Mouse (Mus musculus): ENCODE measurements around the gene Dyrk1b. TPM values are rescaled to one million over a fixed set of nuclear protein-coding genes. Genes with fewer than 3 reads are reported as not detected.

The Dyrk1b gene
- polyA plus RNA-seq, 1 experiment from 2014 or later, result 13.7 TPM

- Histone ChIP-seq H3K36me3 (replicated peaks) (peaks cover 49% of the 10 kb centered on the region), H3K27ac (no peak overlapping the region), H3K27me3 (ENCODE audit: poor library complexity, severe bottlenecking) (no peaks in the 10 kb centered on the region), H3K9me3 (no peaks in the 10 kb centered on the region), H3K4me3 (no peak overlapping the region), H3K4me1 (peaks cover 25% of the 10 kb centered on the region)
- no peak for DNase-seq (ENCODE audit: extremely low spot score, low spot score)
- 91% methylated on average over 4 of the region's 4 CpGs for WGBS
Measured at GRCm38 (mm10) chr7:28175358-28175757, 3.9 kb upstream of the Dyrk1b start.

- H3K36me3 ChIP-seq (replicated peaks), result peaks cover 82% of the 10 kb centered on the region
- peak overlapping the region; percentile 98 for H3K27ac ChIP-seq
- WGBS, result under 1% methylated on average over 46 of the region's 56 CpGs
Measured at GRCm38 (mm10) chr7:28179741-28180377, 590 bp downstream of the Dyrk1b start.

GRCm38 (mm10) chr7:28180890-28181289 lies 1.6 kb downstream of the Dyrk1b start:
- Histone ChIP-seq H3K4me1 (peaks cover 20% of the 10 kb centered on the region), H3K27ac (peak overlapping the region; percentile 98), H3K36me3 (replicated peaks) (peaks cover 82% of the 10 kb centered on the region), H3K27me3 (ENCODE audit: poor library complexity, severe bottlenecking) (no peaks in the 10 kb centered on the region), H3K9me3 (no peaks in the 10 kb centered on the region), H3K4me3 (peak overlapping the region; percentile 91)
- WGBS, result 82% methylated on average over 5 of the region's 5 CpGs
- no peak for DNase-seq (ENCODE audit: extremely low spot score, low spot score)

More at GRCm38 (mm10) chr7:28179741-28180377, 590 bp downstream of the Dyrk1b start:
- DNase-seq (ENCODE audit: extremely low spot score, low spot score), result peak; percentile 93
- Histone ChIP-seq H3K4me3 (peak overlapping the region; percentile 91), H3K4me1 (peaks cover 20% of the 10 kb centered on the region), H3K9me3 (no peaks in the 10 kb centered on the region), H3K27me3 (ENCODE audit: poor library complexity, severe bottlenecking) (no peaks in the 10 kb centered on the region)

DNA sequence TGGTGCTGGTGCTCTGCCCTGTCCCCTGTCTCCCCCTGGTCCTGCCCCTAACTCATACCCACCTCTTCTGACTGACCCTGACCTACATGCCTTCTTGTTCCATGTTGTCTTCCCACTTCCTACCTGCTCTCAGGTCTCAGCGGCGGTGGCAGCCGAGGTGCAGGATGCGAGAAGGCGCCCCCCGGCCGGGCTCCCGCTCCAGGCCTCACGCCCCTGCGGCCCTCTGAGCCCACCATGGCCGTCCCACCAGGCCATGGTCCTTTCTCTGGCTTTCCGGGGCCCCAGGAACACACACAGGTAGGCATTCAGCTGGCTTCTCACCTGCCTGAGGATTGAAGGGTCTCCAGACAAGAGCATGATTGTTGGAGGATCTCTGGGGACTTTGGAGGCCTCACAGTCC lies 2.1 kb downstream of the Dyrk1b start:
- no peaks in the 10 kb centered on the region for H3K27me3 ChIP-seq (ENCODE audit: poor library complexity, severe bottlenecking)
- H3K4me3 ChIP-seq, result peak overlapping the region; percentile 91
- WGBS, result 93% methylated on average over 12 of the region's 12 CpGs
- H3K4me1 ChIP-seq, result peaks cover 20% of the 10 kb centered on the region
- DNase-seq (ENCODE audit: extremely low spot score, low spot score), result no peak
- peak overlapping the region; percentile 98 for H3K27ac ChIP-seq
- no peaks in the 10 kb centered on the region for H3K9me3 ChIP-seq
- peaks cover 82% of the 10 kb centered on the region for H3K36me3 ChIP-seq (replicated peaks)

- Histone ChIP-seq H3K36me3 (replicated peaks) (peaks cover 82% of the 10 kb centered on the region), H3K4me3 (no peak overlapping the region), H3K27me3 (ENCODE audit: poor library complexity, severe bottlenecking) (no peaks in the 10 kb centered on the region), H3K9me3 (no peaks in the 10 kb centered on the region), H3K27ac (no peak overlapping the region), H3K4me1 (peaks cover 20% of the 10 kb centered on the region)
- 97% methylated on average over 22 of the region's 22 CpGs for WGBS
- DNase-seq (ENCODE audit: extremely low spot score, low spot score), result no peak
Measured at GRCm38 (mm10) chr7:28182320-28182719, 3.1 kb downstream of the Dyrk1b start.

- Histone ChIP-seq H3K4me1 (peaks cover 8% of the 10 kb centered on the region), H3K4me3 (no peak overlapping the region), H3K9me3 (no peaks in the 10 kb centered on the region), H3K27ac (no peak overlapping the region), H3K27me3 (ENCODE audit: poor library complexity, severe bottlenecking) (no peaks in the 10 kb centered on the region), H3K36me3 (replicated peaks) (peaks cover 100% of the 10 kb centered on the region)
- WGBS, result 96% methylated on average over 14 of the region's 14 CpGs
- DNase-seq (ENCODE audit: extremely low spot score, low spot score), result no peak
Measured at GRCm38 (mm10) chr7:28185884-28186283, 6.6 kb downstream of the Dyrk1b start.

- WGBS, result 89% methylated on average over 8 of the region's 8 CpGs
- H3K9me3 ChIP-seq, result no peaks in the 10 kb centered on the region
- H3K36me3 ChIP-seq (replicated peaks), result peaks cover 100% of the 10 kb centered on the region
- no peaks in the 10 kb centered on the region for H3K27me3 ChIP-seq (ENCODE audit: poor library complexity, severe bottlenecking)
- peaks cover under 1% of the 10 kb centered on the region; the same call in 1 of the 2 replicates for H3K4me1 ChIP-seq
- no peak overlapping the region for H3K4me3 ChIP-seq
- no peak overlapping the region for H3K27ac ChIP-seq
- DNase-seq (ENCODE audit: extremely low spot score, low spot score), result no peak
Measured at GRCm38 (mm10) chr7:28186631-28187030, 7.4 kb downstream of the Dyrk1b start.

DNA sequence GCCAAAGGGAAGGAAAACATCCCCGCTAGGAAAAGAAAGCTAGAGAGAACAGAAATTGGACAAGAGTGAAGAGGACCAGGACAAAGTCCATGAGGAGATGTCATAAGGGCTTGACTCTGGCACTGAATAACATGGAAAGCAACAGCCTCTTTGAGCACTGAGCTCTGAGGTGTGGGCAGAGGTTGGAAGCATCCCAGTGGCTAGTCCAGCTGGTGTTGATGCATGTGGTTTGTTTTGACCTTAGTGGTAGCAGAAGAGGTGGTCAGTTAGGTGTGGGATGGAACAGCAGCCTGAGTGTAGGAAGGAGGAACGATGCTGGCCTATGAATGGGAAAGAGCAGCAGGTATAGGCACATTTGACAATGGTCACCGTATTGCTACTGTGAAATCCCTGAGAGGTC lies 12.2 kb downstream of the Dyrk1b start:
- Histone ChIP-seq H3K4me3 (no peak overlapping the region), H3K27me3 (ENCODE audit: poor library complexity, severe bottlenecking) (no peaks in the 10 kb centered on the region), H3K9me3 (no peaks in the 10 kb centered on the region), H3K36me3 (replicated peaks) (peaks cover 91% of the 10 kb centered on the region), H3K27ac (no peak overlapping the region), H3K4me1 (no peaks in the 10 kb centered on the region)
- 91% methylated on average over 3 of the region's 3 CpGs for WGBS
- DNase-seq (ENCODE audit: extremely low spot score, low spot score), result no peak

- no peak overlapping the region for H3K27ac ChIP-seq
- no peak overlapping the region for H3K4me3 ChIP-seq
- WGBS, result 100% methylated on average over 1 of the region's 1 CpGs
- H3K4me1 ChIP-seq, result no peaks in the 10 kb centered on the region
- H3K27me3 ChIP-seq (ENCODE audit: poor library complexity, severe bottlenecking), result no peaks in the 10 kb centered on the region
- no peaks in the 10 kb centered on the region for H3K9me3 ChIP-seq
- H3K36me3 ChIP-seq (replicated peaks), result peaks cover 91% of the 10 kb centered on the region
- DNase-seq (ENCODE audit: extremely low spot score, low spot score), result no peak
Measured at GRCm38 (mm10) chr7:28191903-28192302, 12.6 kb downstream of the Dyrk1b start.

GRCm38 (mm10) chr7:28195414-28196098 lies 16.3 kb downstream of the Dyrk1b start:
- no peaks in the 10 kb centered on the region for H3K9me3 ChIP-seq
- no peak overlapping the region for H3K4me3 ChIP-seq
- DNase-seq (ENCODE audit: extremely low spot score, low spot score), result no peak
- no peak overlapping the region for H3K27ac ChIP-seq
- H3K36me3 ChIP-seq (replicated peaks), result peaks cover 72% of the 10 kb centered on the region
- no peaks in the 10 kb centered on the region for H3K27me3 ChIP-seq (ENCODE audit: poor library complexity, severe bottlenecking)
- 91% methylated on average over 5 of the region's 5 CpGs for WGBS
- H3K4me1 ChIP-seq, result no peaks in the 10 kb centered on the region

DNA sequence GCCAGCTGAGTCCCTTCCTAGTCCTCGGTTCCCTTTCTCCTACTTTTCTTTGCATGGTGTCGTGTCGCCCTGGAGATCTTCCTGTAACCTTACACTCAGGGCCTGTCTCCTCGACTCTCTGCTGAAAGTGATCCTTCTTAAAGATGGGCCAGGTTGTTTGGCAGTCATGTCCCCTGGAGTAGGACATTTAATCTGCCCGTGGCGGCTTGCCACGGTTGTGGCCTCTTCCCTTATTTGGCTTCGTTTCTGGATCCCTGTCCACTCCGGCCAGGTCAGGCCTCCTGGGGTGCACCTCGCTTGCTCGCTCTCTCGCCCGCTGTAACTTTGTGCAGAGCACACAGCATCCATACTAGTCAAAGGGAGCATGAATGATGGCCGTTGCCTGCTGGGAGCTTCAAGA lies 17.3 kb downstream of the Dyrk1b start:
- peaks cover 62% of the 10 kb centered on the region for H3K36me3 ChIP-seq (replicated peaks)
- WGBS, result 87% methylated on average over 14 of the region's 14 CpGs

DNA sequence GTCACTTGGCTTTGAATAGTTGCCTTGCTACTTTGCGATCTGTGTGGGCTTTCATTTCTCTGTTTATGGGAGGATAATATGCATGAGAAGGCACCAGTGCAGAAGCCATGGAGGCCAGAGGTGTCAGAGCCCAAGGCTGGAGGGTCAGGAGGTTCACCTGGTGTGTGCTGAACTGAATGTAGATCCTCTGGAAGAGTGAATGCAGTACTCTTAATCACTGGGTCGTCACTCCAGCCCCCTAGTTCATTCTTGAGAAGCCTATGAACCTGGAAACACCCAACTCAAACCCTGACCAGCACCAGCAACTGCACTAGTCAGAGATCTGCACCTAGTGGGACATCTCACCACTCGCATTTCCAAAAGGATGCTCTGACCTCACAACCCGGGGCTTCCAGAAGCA lies 19.8 kb downstream of the Dyrk1b start:
- Histone ChIP-seq H3K27ac (no peak overlapping the region), H3K27me3 (ENCODE audit: poor library complexity, severe bottlenecking) (no peaks in the 10 kb centered on the region), H3K9me3 (peaks cover 6% of the 10 kb centered on the region; the same call in 1 of the 2 replicates), H3K4me1 (no peaks in the 10 kb centered on the region), H3K4me3 (no peak overlapping the region), H3K36me3 (replicated peaks) (peaks cover 37% of the 10 kb centered on the region)
- WGBS, result 66% methylated on average over 4 of the region's 4 CpGs
- DNase-seq (ENCODE audit: extremely low spot score, low spot score), result no peak

More for the DNA sequence above, 17.3 kb downstream of the Dyrk1b start:
- Histone ChIP-seq H3K4me3 (no peak overlapping the region), H3K4me1 (no peaks in the 10 kb centered on the region), H3K27me3 (ENCODE audit: poor library complexity, severe bottlenecking) (no peaks in the 10 kb centered on the region), H3K9me3 (no peaks in the 10 kb centered on the region), H3K27ac (no peak overlapping the region)
- DNase-seq (ENCODE audit: extremely low spot score, low spot score), result no peak

Data from forebrain, embryonic 10.5 days (tissue).